Mouse (Mus musculus) inflammation-experienced regulatory T-cells, adult 16 weeks (primary cell): Measurements from ENCODE around the gene Alpl. TPM values are rescaled to one million over a fixed set of nuclear protein-coding genes. Genes with fewer than 3 reads are reported as not detected.

Experiments
- polyA plus RNA-seq: library from polyadenylated mRNA; unstranded; fragments of 100-300 nt; shearing (Covaris generic); gene quantifications from one replicate; pipeline ENCODE4 v1.2.1, GENCODE M21; 2017

The Alpl gene
- polyA plus RNA-seq: 3.4 TPM

DNA sequence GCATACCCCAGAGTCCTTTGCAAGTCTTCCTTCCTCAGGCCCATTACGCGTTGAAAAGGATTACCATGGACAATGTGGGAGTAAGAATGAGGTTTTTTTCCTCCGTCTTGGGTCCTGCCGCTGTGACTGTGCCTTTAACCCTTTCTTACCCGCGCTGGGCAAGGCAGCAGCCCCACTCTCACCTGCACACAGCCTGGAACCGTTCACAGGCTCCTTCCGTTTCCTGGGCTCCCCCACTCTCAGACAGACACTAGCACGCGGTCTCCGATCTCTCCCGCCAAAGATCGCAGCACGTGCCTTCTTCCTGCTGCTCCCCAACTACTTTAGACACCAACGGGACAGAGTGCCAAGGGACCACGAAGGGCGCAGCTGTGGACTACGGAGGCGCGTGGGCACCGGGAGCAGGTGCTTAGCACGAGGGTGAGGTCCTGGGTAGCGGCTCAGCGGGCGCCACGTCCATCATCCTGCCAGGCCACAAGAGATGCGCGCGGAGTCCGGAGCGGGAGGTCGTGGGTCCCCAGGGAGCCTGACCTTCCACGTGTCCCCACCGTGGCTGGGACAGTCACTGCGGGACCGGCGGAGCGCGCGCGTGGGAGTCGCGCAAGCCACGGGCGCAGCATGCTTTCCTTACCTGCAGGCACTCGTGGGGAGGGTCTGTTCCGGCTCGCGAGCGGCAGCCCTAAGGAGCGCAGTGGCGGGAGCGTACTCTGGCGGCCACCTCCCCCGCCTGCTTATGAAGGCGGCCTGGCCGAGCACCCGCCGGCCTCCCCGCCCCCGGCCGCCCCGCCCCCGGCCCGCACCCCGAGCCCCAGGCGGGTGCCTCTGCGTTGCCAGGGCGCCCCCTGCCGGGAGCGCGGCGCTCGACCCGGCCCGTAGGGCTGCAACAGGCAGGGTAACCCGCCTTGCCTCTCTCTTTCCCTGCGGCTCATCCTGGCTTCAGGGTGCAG lies at the start of gene Alpl:
Gene Alpl (minus strand): TSS at position 774 of the 947 bp plus-strand sequence.

Other genes with a start within 250 kb of the Alpl start
- gene Ldlrad2, start 221.8 kb downstream of the Alpl start, polyA plus RNA-seq: not detected
- 69.3 TPM for gene Usp48, start 202.6 kb downstream of the Alpl start, polyA plus RNA-seq
- 4.5 TPM for gene Rap1gap, start 131.7 kb downstream of the Alpl start, polyA plus RNA-seq
- gene Ece1, start 65.9 kb upstream of the Alpl start, polyA plus RNA-seq: 44.0 TPM
- gene Eif4g3, start 196.6 kb upstream of the Alpl start, polyA plus RNA-seq: 24.5 TPM